Mouse (Mus musculus): Measurements from ENCODE around the gene Prdx4. TPM values are rescaled to one million over a fixed set of nuclear protein-coding genes. Genes with fewer than 3 reads are reported as not detected.

Prdx4 gene
- polyA plus RNA-seq, 1 experiment from 2014 or later = 203 TPM

DNA sequence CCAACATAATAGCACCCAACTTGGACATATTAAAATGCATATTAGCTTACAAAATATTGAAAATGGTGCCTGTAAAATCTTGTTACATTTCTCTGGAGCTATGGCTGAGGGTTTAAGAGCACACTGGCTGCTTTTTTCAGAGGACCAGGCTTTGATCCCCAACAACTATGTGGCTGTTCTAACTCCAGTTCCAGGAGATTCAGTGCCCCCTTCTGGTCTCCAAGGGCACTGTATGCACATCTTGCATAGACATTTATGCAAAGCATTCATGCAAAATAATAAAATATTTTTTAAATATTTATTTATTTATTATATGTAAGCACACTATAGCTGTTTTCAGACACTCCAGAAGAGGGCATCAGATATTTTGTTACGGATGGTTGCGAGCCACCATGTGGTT is 34.2 kb downstream of the Prdx4 start:
- H3K27ac ChIP-seq (ENCODE audit: low read length) = no peak overlapping the region
- no peak overlapping the region for H3K4me3 ChIP-seq (ENCODE audit: low read length)
- ATAC-seq (replicated peaks; ENCODE audit: extremely low read depth, insufficient read depth, low FRiP score) = no peak
- H3K9me3 ChIP-seq (replicated peaks; ENCODE audit: control insufficient read depth, low read length) = no peaks in the 10 kb centered on the region
- H3K9ac ChIP-seq (ENCODE audit: low read length) = no peak overlapping the region
- no peak overlapping the region for H3K4me2 ChIP-seq (ENCODE audit: low read depth, low read length)
- H3K36me3 ChIP-seq (ENCODE audit: control insufficient read depth, insufficient read depth) = no peaks in the 10 kb centered on the region
- no peaks in the 10 kb centered on the region for H3K4me1 ChIP-seq (ENCODE audit: control insufficient read depth, insufficient read depth, low read length)
- 92% methylated on average over 2 of the region's 2 CpGs for WGBS
- no peaks in the 10 kb centered on the region for H3K27me3 ChIP-seq (ENCODE audit: control insufficient read depth, insufficient read depth, low read length)

DNA sequence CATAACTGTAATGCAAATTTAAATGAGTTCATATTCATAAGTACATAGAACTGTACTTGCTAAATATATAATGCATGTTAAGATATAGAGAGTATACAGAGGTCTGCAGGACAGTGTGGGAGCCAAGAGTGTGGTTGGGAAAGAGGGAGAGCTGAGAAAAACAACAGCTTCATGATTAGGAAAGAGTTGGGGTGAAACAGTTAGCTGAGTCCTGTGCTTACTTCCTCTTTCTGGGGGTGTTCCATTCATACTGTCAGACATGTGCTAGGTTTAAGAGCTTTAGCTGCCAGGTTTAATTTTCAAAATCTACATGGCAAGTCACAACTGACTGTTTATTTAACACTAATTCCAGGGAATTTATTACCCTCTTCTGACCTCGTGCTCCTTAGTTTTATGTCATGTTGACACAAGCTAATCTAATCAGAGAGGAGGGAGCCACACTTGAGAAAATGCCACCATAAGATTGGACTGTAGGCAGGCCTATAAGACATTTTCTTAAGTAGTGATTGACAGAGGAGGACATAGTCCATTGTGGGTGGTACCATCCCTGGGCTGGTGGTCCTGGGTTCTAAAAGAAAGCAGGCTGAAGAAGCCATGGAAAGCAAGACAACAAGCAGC is 60.0 kb downstream of the Prdx4 start:
- Histone ChIP-seq H3K36me3 (ENCODE audit: control insufficient read depth, insufficient read depth) (no peaks in the 10 kb centered on the region), H3K4me1 (ENCODE audit: control insufficient read depth, insufficient read depth, low read length) (no peaks in the 10 kb centered on the region), H3K27ac (ENCODE audit: low read length) (no peak overlapping the region), H3K9me3 (replicated peaks; ENCODE audit: control insufficient read depth, low read length) (no peaks in the 10 kb centered on the region), H3K27me3 (ENCODE audit: control insufficient read depth, insufficient read depth, low read length) (no peaks in the 10 kb centered on the region), H3K4me3 (ENCODE audit: low read length) (no peak overlapping the region), H3K4me2 (ENCODE audit: low read depth, low read length) (no peak overlapping the region), H3K9ac (ENCODE audit: low read length) (no peak overlapping the region)
- no peak for ATAC-seq (replicated peaks; ENCODE audit: extremely low read depth, insufficient read depth, low FRiP score)
- WGBS = 32% methylated on average over 1 of the region's 1 CpGs

DNA sequence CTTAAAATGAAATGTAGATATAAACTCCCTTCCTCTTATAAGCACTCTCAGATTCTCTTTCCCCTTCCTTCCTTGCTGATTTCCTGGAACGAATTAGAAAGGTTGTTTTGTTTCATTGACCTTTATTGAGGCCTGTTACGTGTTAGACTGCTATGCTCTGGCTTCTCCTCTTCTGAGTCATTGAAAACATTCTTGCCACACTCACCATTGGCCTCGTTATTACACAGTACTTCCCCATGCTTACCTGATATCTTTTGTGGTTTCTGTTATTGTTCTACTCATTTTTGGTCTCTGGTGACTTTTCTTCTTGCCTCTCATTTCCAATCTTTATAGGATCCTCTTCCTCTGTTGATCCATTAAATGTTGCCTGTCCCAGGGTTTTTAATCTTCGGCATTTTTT is 62.1 kb downstream of the Prdx4 start:
- Histone ChIP-seq H3K4me2 (ENCODE audit: low read depth, low read length) (no peak overlapping the region), H3K9ac (ENCODE audit: low read length) (no peak overlapping the region), H3K36me3 (ENCODE audit: control insufficient read depth, insufficient read depth) (0 out of 2 replicates have a peak, but pooled peaks cover 2% of the 10 kb centered on the region), H3K4me3 (ENCODE audit: low read length) (no peak overlapping the region), H3K27ac (ENCODE audit: low read length) (no peak overlapping the region), H3K9me3 (replicated peaks; ENCODE audit: control insufficient read depth, low read length) (no peaks in the 10 kb centered on the region), H3K27me3 (ENCODE audit: control insufficient read depth, insufficient read depth, low read length) (no peaks in the 10 kb centered on the region), H3K4me1 (ENCODE audit: control insufficient read depth, insufficient read depth, low read length) (no peaks in the 10 kb centered on the region)
- 74% methylated on average over 4 of the region's 4 CpGs for WGBS
- no peak for ATAC-seq (replicated peaks; ENCODE audit: extremely low read depth, insufficient read depth, low FRiP score)

Other genes starting within 250 kb of the Prdx4 start
- gene Magea2, start 247.1 kb downstream of the Prdx4 start, polyA plus RNA-seq (2015; fragmentation: Nextera tagmentation; extraction: Ambion mirVana) = not detected in 2 replicates
- gene Cldn34b2, start 212.3 kb downstream of the Prdx4 start, polyA plus RNA-seq (2015; fragmentation: Nextera tagmentation; extraction: Ambion mirVana) = not detected in 2 replicates
- 118 and 124 TPM in 2 replicates for gene Sat1, start 124.3 kb downstream of the Prdx4 start, polyA plus RNA-seq (2015; fragmentation: Nextera tagmentation; extraction: Ambion mirVana)
- gene Acot9, start 78.3 kb downstream of the Prdx4 start, polyA plus RNA-seq (2015; fragmentation: Nextera tagmentation; extraction: Ambion mirVana) = 42.0 and 42.5 TPM in 2 replicates